Mouse (Mus musculus) lung, postnatal 10 days (tissue): ENCODE results near the gene Proser1.
A peak's percentile ranks its signal among the peaks of the same experiment; 100 is the strongest.

ENCODE experiments used
- DNase-seq: peaks from one replicate; pipeline ENCODE4 v3.0.0; 2021

Gene Proser1

DNA sequence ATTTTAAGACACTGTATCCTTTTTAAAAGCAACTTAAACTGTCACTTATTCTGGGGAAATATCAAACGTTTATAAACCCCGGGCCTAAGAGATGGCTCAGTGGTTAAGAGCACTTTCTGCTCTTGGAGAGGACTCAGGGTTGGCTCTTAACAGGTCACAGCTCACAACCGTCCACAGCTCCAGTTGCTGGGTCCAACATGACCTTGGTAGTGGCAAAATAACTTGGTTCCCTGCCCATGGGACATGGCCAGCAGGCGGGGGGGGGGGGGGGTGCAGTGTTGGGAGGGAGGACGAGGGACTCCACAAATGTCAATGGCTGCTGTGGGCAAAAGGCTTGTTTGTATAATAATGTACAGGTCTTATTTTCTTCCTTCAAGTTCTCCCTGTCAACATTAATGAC, 3.9 kb downstream of the Proser1 start:
- no peak for DNase-seq

DNA sequence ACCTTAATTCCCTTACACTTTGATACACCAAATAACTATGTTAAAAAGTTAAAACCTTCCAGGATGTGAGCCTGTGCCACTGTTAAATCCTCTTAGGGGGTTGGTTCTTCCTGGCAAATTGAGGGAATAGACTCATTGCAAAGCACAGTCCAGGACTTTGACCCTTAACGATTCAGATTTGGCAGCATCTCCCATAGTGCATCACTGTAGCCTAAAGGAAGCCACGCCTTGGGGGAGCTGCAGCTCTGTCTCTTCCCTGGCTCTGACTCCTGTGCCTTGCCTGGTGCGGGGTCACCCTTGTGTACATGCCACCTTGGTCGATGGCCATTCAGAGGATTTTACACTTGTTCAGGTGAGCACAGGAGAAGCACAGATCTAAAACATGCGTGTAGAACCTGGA, 6.2 kb downstream of the Proser1 start:
- DNase-seq: no peak

DNA sequence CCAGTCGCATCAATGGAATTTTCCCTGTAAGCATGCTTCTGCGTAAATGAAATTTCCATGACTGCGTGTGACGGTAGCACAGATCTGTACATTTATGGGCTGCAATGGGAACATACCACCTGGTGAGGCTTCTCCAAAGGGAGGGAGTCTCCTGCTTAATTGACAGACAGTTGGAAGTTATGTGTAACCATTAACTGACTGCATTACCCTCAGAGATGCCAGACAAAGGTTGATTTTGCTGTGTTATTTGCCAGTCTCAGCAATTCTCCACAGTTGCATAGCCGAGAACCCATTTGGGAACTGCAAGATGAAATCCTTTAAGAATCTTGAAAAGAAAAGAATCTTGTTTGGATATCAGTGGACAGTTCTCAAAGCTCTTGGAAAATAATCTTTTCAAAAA, 8.6 kb downstream of the Proser1 start:
- DNase-seq: no peak

- DNase-seq: no peak
These were observed 10.7 kb downstream of the Proser1 start for GRCm38 (mm10) chr3:53474179-53474578.

GRCm38 (mm10) chr3:53475889-53476288, 12.4 kb downstream of the Proser1 start:
- peak; percentile 60 for DNase-seq

DNA sequence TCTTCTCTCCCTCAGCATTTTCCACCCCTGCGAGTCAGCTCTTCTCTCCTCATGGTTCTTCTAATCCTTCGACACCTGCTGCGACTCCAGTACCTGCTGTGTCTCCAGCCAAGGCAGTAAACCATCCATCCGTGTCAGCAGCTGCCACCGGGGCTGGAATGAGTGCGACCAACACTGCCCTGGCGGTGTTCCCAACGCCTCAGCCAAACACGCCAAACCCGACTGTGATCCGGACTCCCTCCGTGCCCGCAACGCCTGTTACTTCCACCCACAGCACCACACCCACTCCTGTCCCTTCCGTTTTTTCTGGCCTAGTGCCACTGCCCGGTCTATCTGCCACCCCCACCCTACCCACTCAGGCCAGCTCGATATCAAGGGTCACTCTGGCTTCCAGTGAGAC, 14.0 kb downstream of the Proser1 start:
- peak; percentile 19 for DNase-seq

DNA sequence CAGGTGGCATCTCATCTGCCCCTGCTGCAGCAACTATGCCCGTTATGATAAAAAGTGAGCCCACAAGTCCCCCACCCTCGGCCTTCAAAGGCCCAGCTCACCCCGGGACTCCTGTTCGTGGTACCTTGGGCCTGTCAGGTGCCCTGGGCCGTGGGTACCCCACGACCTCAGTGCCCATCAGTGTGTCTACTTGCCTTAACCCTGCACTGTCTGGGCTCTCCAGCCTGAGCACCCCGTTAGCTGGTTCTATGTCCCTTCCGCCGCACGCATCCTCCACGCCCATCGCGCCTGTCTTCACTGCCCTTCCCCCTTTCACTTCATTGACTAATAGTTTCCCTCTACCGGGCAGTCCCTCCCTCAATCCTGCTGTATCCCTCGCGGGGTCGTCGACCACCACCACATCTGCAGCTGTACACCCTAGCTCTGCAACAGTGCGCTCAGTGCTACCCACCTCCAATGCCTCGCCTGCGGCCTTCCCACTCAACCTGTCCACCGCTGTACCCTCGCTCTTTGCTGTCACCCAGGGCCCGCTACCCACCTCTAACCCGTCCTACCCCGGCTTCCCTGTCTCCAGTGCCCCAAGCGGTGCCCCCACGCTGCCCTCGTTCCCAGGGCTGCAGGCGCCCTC, 15.1 kb downstream of the Proser1 start:
- DNase-seq: no peak

GRCm38 (mm10) chr3:53483414-53484059, 20.1 kb downstream of the Proser1 start:
- no peak for DNase-seq

DNA sequence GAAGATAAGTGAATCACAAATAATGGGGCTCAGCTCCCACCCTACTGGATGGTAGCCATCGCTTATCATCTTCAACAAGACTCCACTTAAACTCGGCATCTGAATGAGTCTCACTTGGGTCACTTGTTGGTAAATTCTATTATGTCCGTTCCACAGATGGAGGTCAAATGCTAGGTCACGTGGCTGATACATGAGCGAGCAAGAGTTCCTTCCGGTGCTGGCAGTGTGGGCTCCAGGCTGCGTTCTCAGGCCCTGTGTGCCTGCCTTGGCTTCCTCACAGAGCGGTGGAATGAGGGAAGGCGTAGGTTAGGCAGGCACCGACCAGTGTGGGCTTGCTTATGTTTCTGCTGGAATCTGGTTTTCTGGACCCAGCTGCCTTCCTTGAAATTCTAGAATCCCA, 23.1 kb downstream of the Proser1 start:
- no peak for DNase-seq

DNA sequence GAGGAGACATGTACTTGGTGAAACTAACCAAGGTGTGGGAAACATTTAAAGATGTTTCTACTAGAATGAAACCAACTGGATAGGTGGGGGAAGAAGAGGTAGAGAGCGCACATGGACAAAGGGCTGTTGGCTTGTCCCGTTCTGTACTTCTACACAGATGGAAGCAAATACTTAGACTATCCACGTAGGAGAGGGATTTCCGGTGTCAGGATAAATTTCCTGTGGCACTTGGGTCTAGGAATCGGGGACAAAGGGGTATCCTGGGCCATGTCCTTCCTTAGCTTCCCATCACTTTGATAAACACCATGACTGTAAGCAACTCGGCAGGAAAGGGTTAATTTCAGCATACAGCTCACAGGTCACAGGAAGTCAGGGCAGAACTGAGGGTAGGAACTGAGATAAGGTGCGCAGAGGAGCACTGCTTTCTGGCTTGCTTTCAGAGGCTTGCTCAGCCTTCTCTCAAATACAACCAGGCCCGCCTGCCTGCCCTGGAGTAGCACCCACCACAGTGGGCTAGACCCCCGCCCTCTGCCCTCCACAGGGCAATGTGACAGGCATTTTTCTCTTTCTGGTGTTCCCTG, 23.6 kb downstream of the Proser1 start:
- peak; percentile 27 for DNase-seq

GRCm38 (mm10) chr3:53488353-53488752, 24.9 kb downstream of the Proser1 start, which contains the start of gene Stoml3:
Gene Stoml3, plus strand, starts transcription at chr3:53488653.
- DNase-seq: no peak

GRCm38 (mm10) chr3:53498351-53498905, 35.0 kb downstream of the Proser1 start:
- no peak for DNase-seq

- no peak for DNase-seq
These were observed 39.0 kb downstream of the Proser1 start for GRCm38 (mm10) chr3:53502428-53502827.

DNA sequence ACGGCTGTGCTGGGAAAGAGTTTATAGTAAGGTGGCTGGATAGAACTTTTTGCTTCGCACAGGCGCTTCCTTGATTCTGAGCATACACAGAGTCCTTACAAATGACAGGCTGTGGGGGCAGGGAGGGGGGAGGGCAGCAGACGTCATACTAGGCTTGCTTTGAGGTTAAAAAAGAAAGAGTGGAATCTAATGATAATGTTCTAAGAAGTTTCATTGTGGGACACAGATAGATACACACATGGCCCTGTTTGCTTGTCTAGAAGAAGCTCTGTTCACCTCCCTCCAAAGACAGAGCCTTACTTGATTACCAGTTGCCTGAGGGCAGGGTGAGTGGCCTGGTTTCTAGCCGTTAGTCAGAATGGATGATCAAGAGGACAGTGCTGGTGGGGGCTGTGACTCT, 49.6 kb downstream of the Proser1 start:
- DNase-seq: no peak

GRCm38 (mm10) chr3:53514221-53515065, 51.0 kb downstream of the Proser1 start:
- no peak for DNase-seq

- no peak for DNase-seq
These were observed 59.3 kb downstream of the Proser1 start for GRCm38 (mm10) chr3:53522794-53523193.

- peak; percentile 86 for DNase-seq
These were observed 62.3 kb downstream of the Proser1 start for GRCm38 (mm10) chr3:53525737-53526136.

- no peak for DNase-seq
These were observed 66.8 kb downstream of the Proser1 start for GRCm38 (mm10) chr3:53530305-53530704.
